Mouse (Mus musculus) subcutaneous adipose tissue, adult 2 months (tissue): ENCODE data around the gene Gnl2. TPM values are rescaled to one million over a fixed set of nuclear protein-coding genes. Genes with fewer than 3 reads are reported as not detected.

Experiments used
- polyA plus RNA-seq: library from polyadenylated mRNA; depleted of rRNA; stranded (reverse); fragments of >200 nt; gene quantifications from 2 replicates; pipeline ENCODE4 v1.2.3, GENCODE M21; 2012; ENCODE audit warnings: low replicate concordance; rRNA removed

Gene Gnl2
- 22.1 and 37.0 TPM in 2 replicates for polyA plus RNA-seq

GRCm38 (mm10) chr4:125015806-125016635, at the start of gene Gnl2:
Gene Gnl2, plus strand, starts transcription at chr4:125016585.

DNA sequence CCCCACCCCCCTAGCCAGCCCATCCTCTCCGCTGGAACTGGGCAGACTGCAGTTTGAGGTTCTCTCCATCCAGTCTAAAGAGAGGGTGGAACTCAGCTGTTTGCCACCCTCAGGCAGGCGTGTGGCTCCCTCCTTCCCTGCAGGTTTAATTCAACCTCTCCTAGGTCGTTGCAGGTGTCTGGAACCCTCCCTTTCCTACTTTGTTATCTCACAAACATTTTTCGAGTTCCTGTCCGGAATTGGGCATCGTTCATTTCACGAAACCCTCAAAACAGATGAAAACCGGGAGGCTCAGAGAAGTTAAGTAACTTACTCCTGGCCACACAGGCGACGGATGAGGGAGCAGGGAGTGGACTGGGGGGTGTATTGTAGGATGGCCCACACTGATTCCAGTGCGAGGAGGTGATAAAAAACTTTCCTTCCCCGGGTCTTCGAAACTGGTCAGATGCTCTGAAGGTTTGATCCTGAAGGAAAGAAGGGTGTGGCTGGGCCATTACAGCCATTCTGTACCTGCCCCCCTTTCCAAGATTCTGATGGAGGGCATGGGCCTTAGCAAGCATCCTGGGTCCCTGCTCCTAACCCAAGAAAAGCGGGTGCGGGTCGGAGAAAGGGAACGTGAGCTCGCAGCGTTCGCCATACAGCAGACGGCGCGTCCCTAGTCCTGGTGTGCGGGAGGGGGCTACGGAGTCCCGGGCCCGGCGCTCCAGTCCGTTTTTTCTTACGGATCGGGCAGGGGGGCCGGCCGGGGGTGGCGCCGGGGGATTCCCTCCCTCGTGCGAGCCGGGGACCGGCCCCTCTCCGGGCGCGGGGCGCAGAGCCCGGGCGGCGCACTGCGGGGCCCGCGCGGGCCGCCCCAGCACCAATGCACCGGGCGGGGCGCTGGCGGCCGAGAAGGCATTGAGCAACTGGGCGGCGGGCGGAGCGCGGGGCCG, 30.4 kb upstream of the Gnl2 start, which contains the start of gene Rspo1:
TSS of gene Rspo1 (plus strand) at position 760 of the 932 bp plus-strand sequence.

DNA sequence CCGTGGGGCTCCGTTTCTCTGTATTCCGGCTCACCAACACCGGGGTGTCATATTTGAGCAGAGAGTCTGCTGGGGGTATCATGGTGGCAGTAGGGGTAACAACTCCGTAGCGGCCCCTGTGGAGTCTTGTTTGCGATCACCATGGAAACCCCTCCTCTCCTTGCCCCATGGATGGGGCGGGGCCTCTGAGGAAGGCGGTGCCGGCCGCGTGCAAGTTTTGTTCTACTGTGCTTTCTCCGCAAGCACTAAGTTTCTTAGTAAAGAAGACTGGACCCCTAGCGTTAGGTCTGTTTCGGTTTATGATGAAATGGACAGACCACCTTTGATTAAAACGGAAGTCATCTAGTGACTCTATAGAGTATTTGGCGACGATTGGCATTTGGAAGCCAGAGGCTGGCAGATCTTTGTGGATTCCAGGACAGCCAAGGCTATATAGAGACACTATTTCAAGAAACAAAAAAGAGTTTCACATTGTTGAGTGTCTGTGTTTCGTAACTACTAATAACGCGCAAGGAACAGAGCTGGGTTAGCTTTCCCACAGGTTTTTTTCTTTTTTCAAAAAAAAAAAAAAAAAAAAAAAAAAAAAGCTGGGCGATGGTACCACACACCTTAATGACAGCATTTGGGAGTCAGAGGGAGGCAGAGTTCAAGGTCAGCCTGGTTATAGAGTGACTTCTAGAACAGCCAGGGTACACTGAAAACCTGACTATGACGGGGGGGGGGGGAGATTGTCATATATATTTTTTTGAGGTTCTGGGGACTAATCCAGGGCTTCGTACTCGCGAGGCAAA, 49.3 kb downstream of the Gnl2 start, which contains the start of gene Dnali1:
TSS of gene Dnali1 (minus strand) at position 187 of the 791 bp plus-strand sequence.

DNA sequence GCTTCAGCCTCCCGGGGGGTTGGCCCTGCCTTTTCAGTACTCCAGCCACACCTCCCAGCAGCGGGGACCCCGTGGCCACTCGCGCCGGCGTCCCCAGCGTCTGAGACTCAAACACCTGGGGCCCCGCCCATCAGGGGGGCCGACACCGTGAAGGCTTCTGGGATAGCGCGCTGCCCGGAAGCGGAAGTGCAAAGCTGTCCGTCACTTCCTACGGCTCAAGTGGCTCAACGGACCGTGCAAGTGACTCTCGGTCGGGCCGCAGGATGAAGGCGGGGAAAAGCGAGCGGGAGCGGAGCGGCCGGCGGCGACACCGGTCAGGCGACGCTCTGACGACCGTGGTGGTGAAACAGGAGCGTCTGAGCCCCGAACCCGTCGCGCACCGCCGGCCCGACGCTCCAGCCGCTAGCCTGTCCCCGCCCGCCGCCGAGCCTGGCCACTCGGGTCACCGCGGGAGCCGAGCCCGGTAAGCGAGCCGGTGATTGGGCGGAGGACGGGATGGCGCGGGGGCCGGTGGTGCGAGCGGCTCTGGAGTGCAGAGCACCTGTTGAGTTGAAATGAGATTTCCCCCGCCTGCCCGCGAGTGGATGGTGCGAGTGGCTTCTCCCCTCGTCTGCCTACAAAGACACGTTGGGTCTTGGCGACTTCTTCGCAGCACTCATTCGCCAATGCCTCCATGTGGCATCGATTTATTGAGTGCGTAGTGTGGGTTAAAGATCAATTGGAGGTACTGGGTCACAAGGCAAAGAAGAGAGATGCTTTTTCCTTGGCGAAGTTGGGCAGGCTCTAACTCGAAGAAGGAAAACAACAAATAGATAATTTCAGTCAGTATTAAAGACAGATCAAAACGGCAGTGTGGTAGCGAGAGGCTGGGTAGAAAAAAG, 50.3 kb downstream of the Gnl2 start, which contains the start of gene Snip1:
TSS of gene Snip1 (plus strand) at position 183 of the 881 bp plus-strand sequence.

DNA sequence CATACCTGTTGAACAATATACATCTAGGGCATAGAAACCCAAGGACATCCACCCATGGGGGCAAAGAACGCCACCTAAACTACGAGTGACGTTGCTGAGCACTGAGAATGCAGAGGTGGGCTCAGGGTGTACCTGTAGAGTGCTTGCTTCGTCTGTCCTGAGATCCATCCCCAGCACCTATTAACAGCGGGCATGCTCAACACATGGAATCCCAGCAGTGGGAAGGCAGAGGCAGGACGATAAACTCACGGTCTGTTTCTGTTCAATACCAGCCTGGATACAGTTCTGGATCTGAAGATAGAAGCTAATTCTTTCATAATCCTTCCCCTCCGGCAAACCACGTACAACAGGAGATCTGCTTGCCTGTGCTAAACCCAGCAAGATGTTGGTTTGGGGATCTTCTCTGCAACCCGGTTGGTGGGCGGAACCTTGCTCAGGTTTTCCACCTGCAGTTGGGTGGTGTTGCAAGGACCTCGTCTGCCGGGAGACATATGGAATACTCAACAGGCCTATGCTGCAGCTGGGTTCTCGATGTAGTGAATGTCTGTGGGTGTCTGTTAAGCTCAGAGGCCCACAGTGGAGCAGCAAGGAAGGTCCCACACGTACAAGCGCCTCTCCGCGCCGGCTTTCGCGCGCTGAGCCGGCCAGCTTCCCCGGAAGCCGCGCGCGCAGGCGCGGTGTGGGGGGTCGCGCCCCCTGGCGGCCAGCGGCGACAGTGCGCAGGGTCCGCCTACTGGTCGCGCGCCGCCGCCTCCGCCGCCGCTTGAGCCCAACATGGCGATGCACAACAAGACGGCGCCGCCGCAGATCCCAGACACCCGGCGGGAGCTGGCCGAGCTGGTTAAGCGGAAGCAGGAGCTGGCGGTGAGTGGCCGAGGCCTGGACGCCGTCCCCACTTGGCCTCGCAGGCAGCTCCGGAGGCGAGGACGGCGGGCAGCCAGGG, 68.3 kb downstream of the Gnl2 start, which contains the start of gene Meaf6:
TSS of gene Meaf6 (plus strand) at position 732 of the 943 bp plus-strand sequence.

Other genes starting within 250 kb of the Gnl2 start
- gene Mtf1, start 214.5 kb upstream of the Gnl2 start, polyA plus RNA-seq = 5.5 and 7.6 TPM in 2 replicates
- gene Yrdc, start 165.9 kb upstream of the Gnl2 start, polyA plus RNA-seq = 29.5 and 40.0 TPM in 2 replicates
- gene 1110065P20Rik, start 165.4 kb upstream of the Gnl2 start, polyA plus RNA-seq = 43.1 and 59.2 TPM in 2 replicates
- 0.42 and 0.64 TPM in 2 replicates for gene Maneal, start 154.4 kb upstream of the Gnl2 start, polyA plus RNA-seq
- not detected in 2 replicates for gene Epha10, start 135.7 kb upstream of the Gnl2 start, polyA plus RNA-seq
- gene 9930104L06Rik, start 79.5 kb upstream of the Gnl2 start, polyA plus RNA-seq = 12.8 and 22.6 TPM in 2 replicates
- 2.0 and 11.9 TPM in 2 replicates for gene Cdca8, start 77.3 kb upstream of the Gnl2 start, polyA plus RNA-seq
- 14.3 and 55.1 TPM in 2 replicates for gene Rspo1, start 30.2 kb upstream of the Gnl2 start, polyA plus RNA-seq
- gene Dnali1, start 49.1 kb downstream of the Gnl2 start, polyA plus RNA-seq = 0.09 TPM in 1 of 2 replicates, not detected in the other
- gene Snip1, start 50.1 kb downstream of the Gnl2 start, polyA plus RNA-seq = 6.0 and 12.0 TPM in 2 replicates
- 13.1 and 18.7 TPM in 2 replicates for gene Meaf6, start 68.5 kb downstream of the Gnl2 start, polyA plus RNA-seq
- 8.9 and 14.0 TPM in 2 replicates for gene Zc3h12a, start 111.3 kb downstream of the Gnl2 start, polyA plus RNA-seq